Mouse (Mus musculus): ENCODE results near the gene Hoxd13.

The Hoxd13 gene

GRCm38 (mm10) chr2:74708676-74709075, 40.6 kb downstream of the Hoxd13 start:
- DNase-seq (ENCODE audit: low read depth, low spot score): no peak

GRCm38 (mm10) chr2:74709465-74710419, 41.6 kb downstream of the Hoxd13 start:
- DNase-seq (ENCODE audit: low read depth, low spot score): no peak

GRCm38 (mm10) chr2:74710929-74711543, 42.9 kb downstream of the Hoxd13 start:
- DNase-seq (ENCODE audit: low read depth, low spot score): no peak

DNA sequence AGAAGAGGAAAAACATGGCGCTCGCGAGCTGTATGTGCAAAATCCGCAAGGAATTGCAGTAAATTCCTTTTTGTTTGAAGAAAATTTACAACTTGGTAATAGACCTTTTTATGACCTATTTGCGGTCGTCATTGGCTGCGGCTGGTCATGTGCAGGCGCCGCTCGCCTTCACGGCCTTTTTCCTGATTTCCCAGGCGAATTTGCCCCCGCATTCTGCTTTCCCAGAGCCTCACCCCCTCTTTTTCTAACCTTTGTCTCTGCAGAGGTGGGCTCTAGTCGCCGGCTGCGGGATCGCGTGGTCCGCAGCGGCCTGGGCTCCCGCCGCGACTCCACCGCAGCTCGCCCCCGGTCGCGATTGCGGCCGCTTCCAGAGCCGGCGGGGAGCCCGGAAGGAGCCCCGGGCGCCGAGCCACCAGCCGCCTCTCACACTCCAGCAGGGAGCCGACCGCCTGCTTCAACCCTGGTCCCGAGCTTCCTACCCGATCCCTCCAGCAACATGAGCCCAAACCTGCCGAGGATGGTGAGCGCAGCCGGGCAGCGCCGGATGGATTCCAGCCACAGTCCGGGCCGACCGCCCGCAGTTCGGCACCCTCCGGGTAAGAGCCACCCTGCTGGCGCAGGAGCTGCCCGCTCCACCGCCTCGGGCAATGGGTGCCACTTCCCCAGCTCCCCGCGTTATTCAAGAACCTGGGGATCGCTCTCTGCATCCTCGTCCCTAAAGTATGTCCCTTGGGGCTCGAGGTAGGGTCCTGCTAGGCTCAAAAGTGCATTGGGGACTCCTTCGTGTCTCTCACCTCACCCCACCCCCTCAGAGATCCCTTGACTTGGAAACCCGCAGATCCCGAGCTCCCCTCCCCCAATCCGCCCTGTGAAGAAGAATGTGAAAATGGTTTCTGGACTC, 43.9 kb downstream of the Hoxd13 start, which contains the start of the genes Hoxd3 and Hoxd4:
TSS of gene Hoxd3 (plus strand) at position 207 of the 901 bp plus-strand sequence.
TSS of gene Hoxd4 (plus strand) at position 209 of the 901 bp plus-strand sequence.
- DNase-seq (ENCODE audit: low read depth, low spot score): no peak

DNA sequence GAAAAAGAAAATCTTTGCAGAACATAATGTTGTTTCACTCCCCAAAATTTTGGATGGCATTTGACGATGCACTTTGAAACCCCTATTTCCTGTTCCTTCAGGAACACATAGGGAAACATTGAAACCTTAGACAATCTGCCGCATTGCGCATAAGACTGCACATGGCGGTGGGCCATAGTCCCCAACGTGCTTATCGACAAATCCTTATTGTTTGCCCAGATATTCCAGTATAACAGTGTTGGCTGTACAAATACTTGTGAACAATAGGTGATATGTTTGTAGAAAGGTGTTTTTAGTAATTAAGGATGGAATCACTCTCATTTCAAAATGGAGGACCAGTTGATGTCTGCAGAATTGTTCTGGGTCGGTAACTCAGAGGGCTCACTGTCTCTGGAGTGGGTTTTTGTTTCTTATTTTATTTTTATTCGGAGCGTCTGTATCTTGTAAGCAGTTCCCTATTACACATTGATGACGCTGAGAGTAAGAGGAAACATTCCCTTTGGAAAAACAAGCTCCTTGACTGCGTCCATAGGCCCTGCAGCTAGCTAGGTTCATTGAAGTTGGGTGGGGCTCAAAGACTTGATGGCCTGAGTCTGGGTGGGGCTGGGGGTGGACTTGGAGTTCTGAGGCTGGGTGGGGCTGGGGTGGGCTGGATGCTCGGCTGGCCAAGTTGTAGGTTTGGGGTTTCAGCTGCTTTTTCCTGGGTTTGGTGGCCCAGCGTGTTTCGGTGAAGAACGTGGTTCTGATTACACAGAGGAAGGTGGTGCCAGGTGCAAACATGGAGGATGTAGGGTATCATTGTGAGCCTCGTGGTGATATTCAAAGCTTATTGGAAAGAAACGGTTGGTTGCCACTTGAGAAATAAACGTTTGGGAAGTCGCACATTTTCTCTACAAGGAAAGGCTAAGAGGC, 45.4 kb downstream of the Hoxd13 start:
- DNase-seq (ENCODE audit: low read depth, low spot score): no peak

GRCm38 (mm10) chr2:74714156-74714789, 46.2 kb downstream of the Hoxd13 start:
- DNase-seq (ENCODE audit: low read depth, low spot score): no peak

- DNase-seq (ENCODE audit: low read depth, low spot score): no peak
Measured at GRCm38 (mm10) chr2:74714881-74715280, 46.8 kb downstream of the Hoxd13 start.

DNA sequence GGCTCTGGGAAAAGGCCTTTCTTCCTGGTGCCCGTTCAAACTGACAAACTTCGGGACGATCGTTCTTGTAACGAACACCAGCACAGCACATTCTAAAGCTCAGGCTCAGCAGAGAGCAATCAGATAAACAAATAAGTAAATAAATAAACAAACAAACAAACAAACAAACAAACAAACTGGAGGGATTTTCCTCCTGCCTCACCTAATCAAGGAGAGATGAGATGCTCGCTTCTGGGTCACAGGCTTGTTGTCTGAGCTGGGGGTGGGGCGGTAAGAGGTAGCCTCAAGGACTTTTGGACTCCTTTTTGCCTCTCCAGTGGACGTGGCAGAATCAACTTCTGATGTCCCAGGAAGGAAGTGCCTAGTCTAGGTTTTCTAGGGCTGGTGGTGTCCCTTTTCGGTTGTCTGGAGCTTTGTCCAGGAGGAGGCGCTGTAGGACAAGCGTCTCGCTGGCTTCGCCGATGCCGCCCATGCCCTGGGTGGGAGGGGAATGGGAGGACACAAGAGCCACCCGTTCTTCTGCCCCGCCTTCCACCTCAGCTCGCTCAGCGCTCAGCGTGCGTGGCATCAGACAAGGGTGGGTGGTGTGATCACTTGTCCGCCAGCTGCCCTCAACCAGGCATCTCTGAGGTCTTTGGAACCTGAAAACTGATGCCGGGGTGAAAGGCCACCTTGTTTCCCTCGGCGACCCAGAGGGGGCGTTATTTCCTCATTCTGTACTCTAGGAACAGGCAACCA, 47.6 kb downstream of the Hoxd13 start:
- peak; percentile 79 for DNase-seq (ENCODE audit: low read depth, low spot score)

- DNase-seq (ENCODE audit: low read depth, low spot score): no peak
Measured at GRCm38 (mm10) chr2:74720384-74720783, 52.3 kb downstream of the Hoxd13 start.

DNA sequence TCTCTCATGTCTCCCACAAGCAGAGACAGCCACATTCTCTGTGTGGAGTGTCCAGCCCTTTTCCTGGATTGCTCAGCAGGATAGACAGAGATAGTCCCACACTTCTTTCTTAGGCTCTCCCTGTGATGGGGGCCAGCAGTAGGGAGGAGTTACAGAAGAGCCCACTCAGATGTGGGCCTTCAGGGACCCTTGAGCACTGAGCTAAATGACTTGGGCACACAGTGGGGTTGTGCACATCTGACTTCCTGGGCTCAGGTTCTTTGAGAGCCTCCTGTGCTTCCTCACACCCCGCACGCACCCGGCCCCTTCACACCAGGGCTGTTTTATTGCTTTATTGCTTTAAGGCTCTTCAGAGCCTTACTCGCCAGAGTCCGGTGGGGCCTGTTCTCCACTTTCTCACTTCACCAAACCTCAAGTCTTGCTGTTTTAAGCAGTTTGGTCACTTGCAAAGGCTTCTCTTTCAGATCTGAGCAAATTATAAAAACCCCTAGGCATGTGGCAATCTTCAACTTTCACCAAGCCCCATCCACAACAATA, 52.9 kb downstream of the Hoxd13 start:
- DNase-seq (ENCODE audit: low read depth, low spot score): no peak

Measured in WW6 (cell line).